Mouse (Mus musculus) E14TG2a.4 (cell line): ENCODE measurements at regions not wholly inside any gene's neighbourhood (a gene's known extent, or its start where the extent isn't known, plus 50 kb on each side); places are given as distances from the start of the nearest gene placed in this dataset.

ENCODE experiments used
- H3K27me3 ChIP-seq: 2 replicates; pipeline ENCODE4 v1.6.1; 2014; ENCODE audit warnings: low read length, control low read depth; ENCODE audit not compliant: insufficient read depth
- H3K36me3 ChIP-seq: 2 replicates; pipeline ENCODE4 v1.6.1; 2014; ENCODE audit warnings: low read length, control low read depth; ENCODE audit not compliant: insufficient read depth
- H3K4me1 ChIP-seq: replicated peaks from 2 replicates; pipeline ENCODE4 v1.6.1; 2014; ENCODE audit warnings: low read depth, low read length, control low read depth
- H3K4me3 ChIP-seq: replicated peaks from 2 replicates; pipeline ENCODE4 v1.5.1; 2014; ENCODE audit warnings: mild to moderate bottlenecking, low read length
- H3K9me3 ChIP-seq: 2 replicates; pipeline ENCODE4 v1.6.1; 2014; ENCODE audit warnings: low read length, control low read depth
- CTCF ChIP-seq: conservative IDR thresholded peaks from 2 replicates; pipeline ENCODE4 v1.5.1; 2014; ENCODE audit warnings: low read length
- NANOG ChIP-seq: IDR thresholded peaks from 2 replicates; pipeline ENCODE4 v1.6.1; 2014; ENCODE audit warnings: borderline replicate concordance, low read length, mixed read lengths
- POU5F1 ChIP-seq: IDR thresholded peaks from 2 replicates; pipeline ENCODE4 v1.6.1; 2014; ENCODE audit warnings: low read length, borderline replicate concordance

- Histone ChIP-seq H3K4me3 (no peak overlapping the region), H3K9me3 (no peaks in the 10 kb centered on the region), H3K36me3 (no peaks in the 10 kb centered on the region), H3K4me1 (peaks cover 10% of the 10 kb centered on the region), H3K27me3 (no peaks in the 10 kb centered on the region)
- no peak for TF ChIP-seq CTCF
- no peak for TF ChIP-seq NANOG
- no peak for TF ChIP-seq POU5F1
These were observed 163.0 kb downstream of the Pik3r1 start for GRCm38 (mm10) chr13:101605051-101605450.

- peaks cover 9% of the 10 kb centered on the region for H3K4me1 ChIP-seq
- no peaks in the 10 kb centered on the region for H3K27me3 ChIP-seq
- H3K4me3 ChIP-seq, result no peak overlapping the region
- TF ChIP-seq POU5F1 (no peak), NANOG (no peak)
- H3K9me3 ChIP-seq, result no peaks in the 10 kb centered on the region
- H3K36me3 ChIP-seq, result no peaks in the 10 kb centered on the region
These were observed 169.9 kb downstream of the Pik3r1 start for GRCm38 (mm10) chr13:101598126-101598485.

DNA sequence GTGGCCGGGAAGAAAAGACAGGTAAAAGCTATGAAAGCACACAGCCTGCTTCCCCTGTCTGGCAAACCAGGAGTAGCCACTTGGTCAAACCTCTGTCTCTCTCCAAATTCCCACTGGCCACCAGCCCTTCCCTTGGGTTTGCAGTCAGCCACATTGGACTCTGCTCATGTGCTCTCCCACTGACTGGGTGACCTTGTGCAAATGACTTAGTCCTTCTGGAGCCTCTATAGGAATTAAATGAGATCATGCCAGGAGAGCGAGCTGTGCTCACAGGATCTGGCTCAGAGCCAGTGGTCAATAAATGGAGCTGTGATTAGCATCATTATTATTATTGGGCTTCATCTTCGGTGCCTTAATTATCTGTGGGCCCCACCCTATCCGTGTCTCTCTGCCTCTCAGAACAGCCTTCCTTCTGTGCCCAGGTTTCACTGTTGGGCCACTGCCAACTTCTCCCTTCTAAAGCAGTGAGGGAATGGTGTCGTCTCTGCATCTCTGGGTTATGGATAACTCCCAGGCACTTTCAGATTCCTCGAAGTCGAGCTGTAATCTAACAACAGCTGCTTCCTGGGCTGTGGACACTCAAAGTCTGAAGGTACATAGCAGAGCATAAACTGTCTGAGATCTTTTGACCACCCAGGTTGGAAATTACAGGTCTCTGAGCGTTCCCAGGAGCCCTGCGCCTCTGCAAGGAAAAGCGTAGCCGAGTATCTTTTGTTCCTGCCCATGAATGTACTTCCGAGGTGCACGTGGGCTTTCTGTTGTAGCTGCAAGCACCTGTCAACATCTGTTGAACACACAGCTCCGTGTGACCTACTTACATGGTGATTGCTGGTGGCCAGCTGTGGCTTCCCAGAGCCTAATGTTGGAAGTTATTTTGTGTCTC, 170.5 kb downstream of the Pik3r1 start:
- TF ChIP-seq NANOG (no peak), POU5F1 (no peak), CTCF (no peak)
- peaks cover 9% of the 10 kb centered on the region for H3K4me1 ChIP-seq
- no peaks in the 10 kb centered on the region for H3K27me3 ChIP-seq
- H3K4me3 ChIP-seq, result no peak overlapping the region
- no peaks in the 10 kb centered on the region for H3K9me3 ChIP-seq
- H3K36me3 ChIP-seq, result no peaks in the 10 kb centered on the region

DNA sequence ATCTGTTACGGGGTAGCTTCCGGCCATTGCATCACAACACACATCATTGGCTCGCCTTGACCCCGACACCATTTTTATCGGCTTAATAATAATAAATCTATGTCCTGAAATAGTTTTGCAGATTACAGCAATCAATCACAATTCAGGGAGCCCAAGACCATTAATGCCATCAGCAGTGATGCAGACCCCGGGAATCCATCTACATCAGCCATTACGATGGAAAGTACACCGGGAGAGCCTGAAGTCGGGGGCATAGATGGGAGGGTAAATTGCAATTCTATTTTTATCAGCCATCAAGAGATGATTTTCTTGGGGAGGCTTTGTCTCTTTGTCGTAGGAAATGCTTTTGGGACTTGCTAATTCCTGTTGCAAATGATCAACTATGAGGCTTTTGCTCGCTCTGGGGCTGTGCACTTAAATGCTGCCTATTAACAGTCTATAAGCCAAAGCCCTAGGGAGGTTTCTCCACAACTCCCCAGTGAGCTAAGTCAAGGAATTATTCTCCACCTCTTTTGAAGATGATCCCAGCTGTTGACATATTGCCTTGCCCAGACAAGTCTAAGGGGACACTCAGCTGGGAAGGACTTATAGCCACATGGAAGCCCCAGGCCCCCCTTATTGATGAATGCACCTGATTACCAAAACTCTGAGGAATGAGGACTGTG, 173.4 kb downstream of the Pik3r1 start:
- no peak overlapping the region for H3K4me3 ChIP-seq
- H3K27me3 ChIP-seq, result no peaks in the 10 kb centered on the region
- H3K9me3 ChIP-seq, result no peaks in the 10 kb centered on the region
- H3K36me3 ChIP-seq, result no peaks in the 10 kb centered on the region
- TF ChIP-seq NANOG (no peak), POU5F1 (no peak), CTCF (no peak)
- peaks cover 9% of the 10 kb centered on the region for H3K4me1 ChIP-seq

GRCm38 (mm10) chr13:101592355-101592754, 175.7 kb downstream of the Pik3r1 start:
- no peak overlapping the region for H3K4me3 ChIP-seq
- no peaks in the 10 kb centered on the region for H3K36me3 ChIP-seq
- H3K9me3 ChIP-seq, result no peaks in the 10 kb centered on the region
- H3K27me3 ChIP-seq, result no peaks in the 10 kb centered on the region
- no peak for TF ChIP-seq NANOG
- no peak for TF ChIP-seq CTCF
- TF ChIP-seq POU5F1, result no peak
- H3K4me1 ChIP-seq, result peaks cover 3% of the 10 kb centered on the region

DNA sequence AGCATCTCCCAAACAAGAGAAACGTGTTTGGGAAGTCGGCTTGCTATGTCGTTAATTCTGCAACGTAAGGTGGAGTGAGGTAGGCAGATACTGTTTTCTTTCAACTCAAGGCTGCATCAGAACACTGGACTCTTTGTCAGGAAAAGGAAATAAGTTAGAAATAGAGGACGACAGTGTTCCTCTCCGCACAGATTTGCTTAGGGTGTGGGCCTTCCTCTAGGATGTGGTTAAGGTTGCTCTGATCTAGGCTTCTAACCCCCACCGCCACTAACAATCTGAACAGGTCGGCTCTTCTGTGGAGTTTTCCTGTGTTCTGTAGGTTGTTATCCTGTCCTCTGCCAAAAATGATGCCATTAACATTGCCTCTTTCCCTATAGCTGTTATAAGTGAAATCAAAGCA, 179.1 kb downstream of the Pik3r1 start:
- TF ChIP-seq CTCF (no peak), POU5F1 (no peak), NANOG (no peak)
- H3K36me3 ChIP-seq, result no peaks in the 10 kb centered on the region
- H3K9me3 ChIP-seq, result no peaks in the 10 kb centered on the region
- no peaks in the 10 kb centered on the region for H3K27me3 ChIP-seq
- H3K4me3 ChIP-seq, result no peak overlapping the region
- no peaks in the 10 kb centered on the region for H3K4me1 ChIP-seq

DNA sequence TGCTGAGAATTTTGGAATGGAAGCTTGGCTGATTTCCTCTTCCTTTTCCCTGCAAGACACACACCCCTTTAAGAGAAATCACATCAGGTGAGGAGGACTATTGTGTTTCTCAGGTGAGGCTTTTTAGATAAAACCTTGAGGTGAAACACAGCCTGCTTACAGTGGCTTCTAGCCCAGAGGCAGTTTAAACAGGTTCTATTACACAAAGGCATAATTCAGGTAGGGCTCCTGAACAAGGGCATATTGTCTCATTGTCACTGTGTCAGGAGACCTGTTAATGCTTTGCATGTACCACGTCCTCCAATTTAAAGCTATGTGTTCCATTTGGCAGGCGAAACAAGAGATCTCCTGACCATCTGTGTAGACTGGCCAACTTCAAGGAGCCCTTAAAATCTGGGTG, 181.2 kb downstream of the Pik3r1 start:
- TF ChIP-seq POU5F1, result no peak
- TF ChIP-seq CTCF, result no peak
- TF ChIP-seq NANOG, result no peak
- H3K27me3 ChIP-seq, result no peaks in the 10 kb centered on the region
- no peaks in the 10 kb centered on the region for H3K36me3 ChIP-seq
- no peaks in the 10 kb centered on the region for H3K9me3 ChIP-seq
- no peak overlapping the region for H3K4me3 ChIP-seq
- no peaks in the 10 kb centered on the region for H3K4me1 ChIP-seq

- Histone ChIP-seq H3K9me3 (no peaks in the 10 kb centered on the region), H3K4me3 (no peak overlapping the region), H3K27me3 (no peaks in the 10 kb centered on the region), H3K36me3 (no peaks in the 10 kb centered on the region), H3K4me1 (no peaks in the 10 kb centered on the region)
- TF ChIP-seq CTCF, result no peak
- TF ChIP-seq NANOG, result no peak
- TF ChIP-seq POU5F1, result no peak
These were observed 191.5 kb downstream of the Pik3r1 start for GRCm38 (mm10) chr13:101576481-101576880.
